Mouse (Mus musculus) heart, postnatal 0 days (tissue): ENCODE data around the gene Cd300a. TPM values are rescaled to one million over a fixed set of nuclear protein-coding genes. Genes with fewer than 3 reads are reported as not detected.
A peak's percentile ranks its signal among the peaks of the same experiment; 100 is the strongest.

ENCODE experiments used
- ATAC-seq: fragments of 200-750 bp; cut with Nextera tagmentation; 2 replicates; pipeline ENCODE4 v1.8.0; 2017; ENCODE audit warnings: low read depth, moderate number of reproducible peaks, moderate library complexity; ENCODE audit not compliant: insufficient read depth
- DNase-seq: peaks from one replicate; pipeline ENCODE4 v3.0.0-alpha.2; 2016; ENCODE audit warnings: low spot score
- H3K27ac ChIP-seq: fragments of 300-500 bp; sonication (generic); 2 replicates; pipeline ENCODE4 v1.5.1; 2014; ENCODE audit warnings: low read depth, mild to moderate bottlenecking
- H3K27me3 ChIP-seq: fragments of 300-500 bp; sonication (generic); 2 replicates; pipeline ENCODE4 v1.6.1; 2014; ENCODE audit warnings: low read length, mixed read lengths; ENCODE audit not compliant: control insufficient read depth, insufficient read depth
- H3K36me3 ChIP-seq: fragments of 300-500 bp; sonication (generic); replicated peaks from 2 replicates; pipeline ENCODE4 v1.6.1; 2014; ENCODE audit warnings: low read length, mixed read lengths; ENCODE audit not compliant: control insufficient read depth, insufficient read depth
- H3K4me1 ChIP-seq: fragments of 300-500 bp; sonication (generic); 2 replicates; pipeline ENCODE4 v1.6.1; 2014; ENCODE audit warnings: antibody characterized with exemption; ENCODE audit not compliant: control insufficient read depth, insufficient read depth
- H3K4me2 ChIP-seq: fragments of 300-500 bp; sonication (generic); 2 replicates; pipeline ENCODE4 v1.6.1; 2014; ENCODE audit warnings: low read depth, mild to moderate bottlenecking, low read length, moderate library complexity
- H3K4me3 ChIP-seq: fragments of 300-500 bp; sonication (generic); 2 replicates; pipeline ENCODE4 v1.5.1; 2014; ENCODE audit warnings: low read depth, low read length
- H3K9ac ChIP-seq: fragments of 300-500 bp; sonication (generic); replicated peaks from 2 replicates; pipeline ENCODE4 v1.6.1; 2014; ENCODE audit warnings: low read depth, low read length, mixed read lengths
- H3K9me3 ChIP-seq: fragments of 300-500 bp; sonication (generic); replicated peaks from 2 replicates; pipeline ENCODE4 v1.6.1; 2016; ENCODE audit warnings: low read length; ENCODE audit not compliant: control insufficient read depth
- CTCF ChIP-seq: IDR thresholded peaks from 2 replicates; pipeline ENCODE4 v1.5.1; 2016; ENCODE audit warnings: antibody characterized with exemption, control low read depth, low read depth
- EP300 ChIP-seq: IDR thresholded peaks from 2 replicates; pipeline ENCODE4 v1.6.1; 2016; ENCODE audit warnings: antibody characterized with exemption, low read depth
- WGBS: fragments of 180-500 bp; shearing (Covaris S2); extraction: QIAGEN DNeasy Blood & Tissue Kit; methylation state at CpG from one replicate; pipeline ENCODE4 v1.1.7; 2014; 5-methylcytosine and 5-hydroxymethylcytosine counted together
- polyA plus RNA-seq: library from polyadenylated mRNA; unstranded; fragments of >200 nt; fragmentation: Nextera tagmentation; extraction: Ambion mirVana; gene quantifications from 2 replicates; pipeline ENCODE4 v1.2.1, GENCODE M21; 2015
- total RNA-seq: library from RNA; depleted of rRNA; stranded (reverse); fragments of >200 nt; gene quantifications from 2 replicates; pipeline ENCODE4 v1.2.3, GENCODE M21; 2014; ENCODE audit warnings: low replicate concordance

Cd300a gene
- total and polyA plus RNA-seq, 2 experiments from 2014 or later, result 0.92 TPM; not detected in 1

- WGBS, result 28% methylated on average over 2 of the region's 2 CpGs
- Histone ChIP-seq H3K27ac (no peak overlapping the region), H3K9ac (no peak overlapping the region), H3K9me3 (no peaks in the 10 kb centered on the region), H3K27me3 (peaks cover 16% of the 10 kb centered on the region), H3K4me1 (0 out of 2 replicates have a peak, but pooled peaks cover 3% of the 10 kb centered on the region), H3K4me2 (no peak overlapping the region), H3K36me3 (no peaks in the 10 kb centered on the region), H3K4me3 (no peak overlapping the region)
- TF ChIP-seq CTCF (no peak), EP300 (no peak)
- no peak for ATAC-seq
- no peak for DNase-seq
Observed at GRCm38 (mm10) chr11:114849572-114849971, 40.3 kb upstream of the Cd300a start.

DNA sequence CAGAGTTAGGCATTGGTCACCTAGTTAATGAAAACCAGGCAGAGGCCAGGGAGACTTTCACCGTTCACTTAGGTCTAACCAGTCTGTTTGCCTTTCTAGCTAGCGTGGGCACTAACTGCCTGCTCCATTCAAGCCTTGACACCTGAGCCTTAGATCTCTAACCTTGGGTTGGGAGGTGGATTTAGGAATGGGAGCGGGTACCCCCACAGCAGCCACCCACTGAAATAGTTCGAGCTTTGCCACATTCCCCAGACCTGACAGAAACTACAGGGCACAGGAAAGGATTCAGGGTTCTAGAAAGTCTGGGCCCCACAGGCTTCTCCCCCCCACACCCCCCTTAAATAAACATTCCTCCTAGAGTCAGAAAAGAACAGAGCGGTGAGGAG is 39.8 kb upstream of the Cd300a start:
- Histone ChIP-seq H3K4me2 (peak overlapping the region; percentile 94), H3K9me3 (no peaks in the 10 kb centered on the region), H3K27me3 (peaks cover 16% of the 10 kb centered on the region), H3K4me1 (0 out of 2 replicates have a peak, but pooled peaks cover 3% of the 10 kb centered on the region), H3K27ac (no peak overlapping the region), H3K9ac (no peak overlapping the region), H3K36me3 (no peaks in the 10 kb centered on the region), H3K4me3 (peak overlapping the region; percentile 67; the same call in 1 of the 2 replicates)
- no peak for DNase-seq
- 68% methylated on average over 5 of the region's 5 CpGs for WGBS
- TF ChIP-seq EP300 (no peak), CTCF (no peak)
- ATAC-seq, result no peak

- 0 out of 2 replicates have a peak, but pooled peaks cover 3% of the 10 kb centered on the region for H3K4me1 ChIP-seq
- WGBS, result 4% methylated on average over 28 of the region's 43 CpGs
- H3K4me3 ChIP-seq, result peak within 1 kb of the TSS; percentile 67
- no peaks in the 10 kb centered on the region for H3K36me3 ChIP-seq
- H3K27ac ChIP-seq, result peak within 1 kb of the TSS; percentile 61
- H3K9ac ChIP-seq, result peak within 1 kb of the TSS; percentile 61
- no peaks in the 10 kb centered on the region for H3K9me3 ChIP-seq
- ATAC-seq (peak; percentile 24; the same call in 1 of the 2 replicates), DNase-seq (peak; percentile 36)
- TF ChIP-seq CTCF, result no peak
- no peak for TF ChIP-seq EP300
- peaks cover 16% of the 10 kb centered on the region for H3K27me3 ChIP-seq
- H3K4me2 ChIP-seq, result peak within 1 kb of the TSS; percentile 94
Observed at GRCm38 (mm10) chr11:114850452-114851268, 39.2 kb upstream of the Cd300a start, which contains the start of gene Gprc5c. TSS of gene Gprc5c (plus strand) at chr11:114851152.

GRCm38 (mm10) chr11:114851269-114851607 is 38.6 kb upstream of the Cd300a start:
- no peaks in the 10 kb centered on the region for H3K36me3 ChIP-seq
- H3K9me3 ChIP-seq, result no peaks in the 10 kb centered on the region
- H3K9ac ChIP-seq, result peak overlapping the region; percentile 61
- 0 out of 2 replicates have a peak, but pooled peaks cover 3% of the 10 kb centered on the region for H3K4me1 ChIP-seq
- TF ChIP-seq CTCF (no peak), EP300 (no peak)
- ATAC-seq (peak; percentile 24; the same call in 1 of the 2 replicates), DNase-seq (no peak)
- peak overlapping the region; percentile 67 for H3K4me3 ChIP-seq
- peaks cover 16% of the 10 kb centered on the region for H3K27me3 ChIP-seq
- under 1% methylated on average over 27 of the region's 27 CpGs for WGBS
- peak overlapping the region; percentile 4; the same call in 1 of the 2 replicates for H3K27ac ChIP-seq
- peak overlapping the region; percentile 94 for H3K4me2 ChIP-seq

DNA sequence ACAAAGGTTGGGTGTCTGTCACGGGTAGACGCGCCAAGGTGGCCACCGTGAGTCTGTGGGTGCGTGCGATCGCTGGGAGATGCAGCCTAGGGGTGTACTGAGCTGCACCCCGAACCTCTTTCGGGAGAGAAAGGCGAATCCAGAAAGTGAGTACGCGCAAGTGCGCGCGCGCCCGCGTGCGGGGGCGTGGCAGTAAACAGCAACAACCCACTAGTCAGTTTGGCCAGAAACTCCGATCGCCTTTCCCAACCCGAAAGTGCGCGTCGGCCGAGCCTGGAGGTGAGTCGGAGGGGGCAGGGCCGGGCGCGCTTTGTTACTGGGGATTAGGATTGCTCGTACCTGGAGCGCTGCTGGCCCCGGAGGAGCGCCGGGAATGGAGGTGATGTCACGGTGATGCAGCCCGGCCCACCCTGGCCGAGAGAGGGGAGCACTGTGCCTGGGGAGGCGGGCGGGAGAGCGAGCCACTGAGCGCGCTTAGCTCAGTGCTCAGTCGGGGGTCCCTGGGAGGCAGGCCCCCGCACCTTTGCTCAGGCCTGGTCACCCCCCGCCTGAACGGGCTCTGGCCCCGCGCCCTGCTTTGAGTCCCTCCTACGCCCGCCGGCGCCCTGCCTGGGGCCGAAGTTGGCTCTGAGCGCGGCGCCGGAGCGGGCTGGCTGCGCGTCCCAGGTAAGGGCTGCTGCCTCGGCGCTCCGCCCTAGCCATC is 38.1 kb upstream of the Cd300a start:
- no peak for DNase-seq
- peak overlapping the region; percentile 61 for H3K9ac ChIP-seq
- no peak for TF ChIP-seq CTCF
- TF ChIP-seq EP300, result no peak
- 0 out of 2 replicates have a peak, but pooled peaks cover 3% of the 10 kb centered on the region for H3K4me1 ChIP-seq
- peak; percentile 18 for ATAC-seq
- H3K27ac ChIP-seq, result peak overlapping the region; percentile 61
- no peaks in the 10 kb centered on the region for H3K9me3 ChIP-seq
- H3K4me2 ChIP-seq, result peak overlapping the region; percentile 94
- H3K36me3 ChIP-seq, result no peaks in the 10 kb centered on the region
- peaks cover 16% of the 10 kb centered on the region for H3K27me3 ChIP-seq
- H3K4me3 ChIP-seq, result peak overlapping the region; percentile 67
- under 1% methylated on average over 60 of the region's 65 CpGs for WGBS
